Mouse (Mus musculus) hematopoietic stem cell, adult 5-6 weeks (primary cell): ENCODE results near the gene Itgad. TPM values are rescaled to one million over a fixed set of nuclear protein-coding genes. Genes with fewer than 3 reads are reported as not detected.

Source experiments
- ATAC-seq, 2 experiments: fragments of 125-278 bp in 1 of 2; replicated peaks in 1 of 2; 2 replicates each; pipeline ENCODE4 v1.8.0; 2016 to 2017; ENCODE audit warnings: inconsistent platforms in 2 of 2, mild to moderate bottlenecking in 2 of 2, moderate number of reproducible peaks in 2 of 2, low read depth in 1 of 2, moderate TSS enrichment in 1 of 2; ENCODE audit not compliant: low FRiP score in 2 of 2, poor library complexity in 2 of 2, severe bottlenecking in 2 of 2, insufficient read depth in 1 of 2, low TSS enrichment in 1 of 2
- total RNA-seq: library from RNA; stranded (forward); fragments of 172-1452, 232-1000 nt; gene quantifications from 2 replicates; pipeline ENCODE4 v1.2.3, GENCODE M21; 2017

Itgad gene
- total RNA-seq, 1 experiment from 2014 or later, result 0.69 TPM

GRCm38 (mm10) chr7:128164001-128164400 is 9.8 kb downstream of the Itgad start:
- no peak for ATAC-seq

- ATAC-seq, result no peak
These were observed 12.2 kb downstream of the Itgad start for GRCm38 (mm10) chr7:128166391-128166790.

GRCm38 (mm10) chr7:128169996-128170395 is 15.8 kb downstream of the Itgad start:
- no peak for ATAC-seq

- ATAC-seq, result no peak
These were observed 24.2 kb downstream of the Itgad start for GRCm38 (mm10) chr7:128178385-128178784.

DNA sequence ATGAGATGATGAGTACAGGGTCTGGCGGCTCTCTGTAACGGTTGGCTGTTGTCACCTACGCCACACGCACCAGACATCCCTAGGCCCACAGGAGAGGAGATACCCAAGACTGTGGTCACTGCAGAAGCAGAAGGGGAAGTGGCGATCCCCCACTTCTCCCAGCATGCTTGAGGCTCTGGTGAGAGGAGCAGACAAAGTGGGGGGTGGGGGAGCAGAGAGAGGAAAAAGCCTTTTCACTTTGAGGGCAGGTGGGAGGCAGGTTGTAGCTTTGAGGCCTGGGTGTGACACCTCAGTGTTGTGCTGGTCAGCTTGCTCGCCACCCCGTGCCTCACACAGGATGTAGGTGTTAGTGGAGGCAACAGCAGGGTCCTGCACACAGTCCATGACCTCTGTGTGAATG is 25.9 kb downstream of the Itgad start:
- peak; percentile 70 to 79 for ATAC-seq

DNA sequence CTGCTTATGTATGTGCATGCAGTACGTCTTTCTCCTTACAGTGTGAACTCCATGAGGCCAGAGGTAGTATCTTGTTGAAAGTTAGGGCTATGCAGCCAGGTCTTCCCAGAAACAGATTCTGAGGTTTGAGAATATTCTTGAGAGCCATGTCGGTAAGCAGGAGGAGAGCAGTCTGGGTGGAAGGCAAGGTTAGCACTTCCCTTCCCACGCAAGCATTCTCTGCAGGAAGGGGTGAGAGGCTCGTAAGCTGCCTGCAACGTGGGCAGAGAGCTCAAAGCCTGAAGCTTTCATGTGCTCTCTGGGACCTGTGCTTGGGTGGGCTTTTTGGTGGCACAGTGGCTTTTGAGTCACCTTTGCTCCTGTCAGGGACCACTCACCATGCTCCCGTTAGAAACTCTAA is 26.4 kb downstream of the Itgad start:
- 0 out of 4 replicates have a peak, but pooled peaks of 1 of the 2 experiments have one; percentile 12 for ATAC-seq

DNA sequence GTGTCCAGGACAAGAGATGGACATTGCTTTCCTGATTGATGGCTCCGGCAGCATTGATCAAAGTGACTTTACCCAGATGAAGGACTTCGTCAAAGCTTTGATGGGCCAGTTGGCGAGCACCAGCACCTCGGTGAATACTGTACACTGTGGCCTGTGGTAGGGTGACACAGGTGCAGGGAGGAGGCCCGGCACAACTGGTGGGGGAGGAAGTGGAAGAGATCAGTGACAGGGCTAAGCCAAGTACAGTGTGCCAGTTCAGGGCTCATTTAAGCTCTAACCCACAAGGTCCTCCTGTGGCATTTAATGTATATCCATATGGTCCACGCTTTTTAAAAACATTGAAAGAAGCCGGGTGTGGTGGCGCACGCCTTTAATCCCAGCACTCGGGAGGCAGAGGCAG is 27.5 kb downstream of the Itgad start:
- ATAC-seq, result no peak

GRCm38 (mm10) chr7:128201607-128202006 is 47.4 kb downstream of the Itgad start:
- ATAC-seq, result no peak

DNA sequence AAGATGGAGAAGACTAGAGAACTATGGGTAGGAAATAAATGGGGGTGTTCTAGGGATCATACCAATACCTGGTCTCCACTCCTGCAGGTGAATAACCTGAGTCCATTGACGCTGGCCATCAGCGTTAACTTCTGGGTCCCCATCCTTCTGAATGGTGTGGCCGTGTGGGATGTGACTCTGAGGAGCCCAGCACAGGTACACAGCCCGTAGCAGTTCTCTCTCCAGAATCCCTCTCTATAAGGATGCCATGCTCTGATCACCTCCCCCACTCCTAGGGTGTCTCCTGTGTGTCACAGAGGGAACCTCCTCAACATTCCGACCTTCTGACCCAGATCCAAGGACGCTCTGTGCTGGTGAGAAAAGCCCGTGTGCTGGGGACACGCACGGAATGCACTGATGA is 48.9 kb downstream of the Itgad start:
- no peak for ATAC-seq

GRCm38 (mm10) chr7:128204179-128204578 is 50.0 kb downstream of the Itgad start:
- no peak for ATAC-seq

GRCm38 (mm10) chr7:128205695-128206094 is 51.5 kb downstream of the Itgad start:
- no peak for ATAC-seq

DNA sequence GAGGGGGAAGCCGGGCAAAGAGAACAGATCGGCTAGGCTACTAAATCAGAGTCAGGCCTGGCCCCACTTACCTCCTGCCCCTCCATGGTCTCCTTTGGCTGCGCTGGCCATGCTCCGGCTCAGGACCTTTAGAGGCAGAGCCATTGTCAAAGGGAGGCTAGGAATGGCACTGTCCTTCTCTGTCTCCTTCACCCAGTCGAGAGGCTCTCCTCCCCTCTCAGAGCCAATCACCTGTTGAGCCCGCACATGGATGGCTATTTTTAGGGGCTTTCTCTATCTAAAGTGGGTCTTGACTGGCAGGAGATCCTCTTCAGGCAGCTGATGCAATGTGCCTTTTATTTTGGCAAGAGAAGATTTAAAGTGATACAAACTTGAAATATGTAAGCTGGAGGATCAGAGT is 52.0 kb downstream of the Itgad start, which contains the start of gene Cox6a2:
Cox6a2 (minus strand) TSS at position 236 of the 400 bp plus-strand sequence.
- ATAC-seq, result no peak

- ATAC-seq, result peak; percentile 75; a peak in 3 of 4 replicates
These were observed 54.0 kb downstream of the Itgad start for GRCm38 (mm10) chr7:128208187-128208586.

GRCm38 (mm10) chr7:128209826-128210225 is 55.6 kb downstream of the Itgad start:
- no peak for ATAC-seq

- ATAC-seq, result no peak
These were observed 65.8 kb downstream of the Itgad start for GRCm38 (mm10) chr7:128219952-128220351.

DNA sequence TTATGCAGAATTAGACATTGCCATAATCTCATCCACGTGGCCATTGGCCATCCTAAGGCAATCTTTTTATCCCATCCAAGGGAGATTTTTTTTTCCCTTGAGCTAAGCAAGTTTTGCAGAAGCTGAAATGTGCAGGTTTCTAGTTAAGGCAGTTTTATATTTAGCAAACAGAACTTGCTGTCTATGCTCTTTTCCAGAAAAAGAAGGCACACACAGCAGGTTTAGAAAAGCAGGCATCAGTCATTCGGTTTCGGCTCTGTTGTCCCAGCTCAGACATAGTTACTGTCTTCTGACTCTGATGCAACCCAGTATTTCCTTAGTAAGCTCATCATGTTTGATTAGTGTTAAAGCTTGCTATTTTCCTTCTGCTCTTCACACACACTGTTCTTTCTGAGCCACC is 66.8 kb downstream of the Itgad start:
- ATAC-seq, result no peak

- no peak for ATAC-seq
These were observed 77.6 kb downstream of the Itgad start for GRCm38 (mm10) chr7:128231741-128232140.

GRCm38 (mm10) chr7:128234796-128235195 is 80.6 kb downstream of the Itgad start:
- no peak for ATAC-seq

DNA sequence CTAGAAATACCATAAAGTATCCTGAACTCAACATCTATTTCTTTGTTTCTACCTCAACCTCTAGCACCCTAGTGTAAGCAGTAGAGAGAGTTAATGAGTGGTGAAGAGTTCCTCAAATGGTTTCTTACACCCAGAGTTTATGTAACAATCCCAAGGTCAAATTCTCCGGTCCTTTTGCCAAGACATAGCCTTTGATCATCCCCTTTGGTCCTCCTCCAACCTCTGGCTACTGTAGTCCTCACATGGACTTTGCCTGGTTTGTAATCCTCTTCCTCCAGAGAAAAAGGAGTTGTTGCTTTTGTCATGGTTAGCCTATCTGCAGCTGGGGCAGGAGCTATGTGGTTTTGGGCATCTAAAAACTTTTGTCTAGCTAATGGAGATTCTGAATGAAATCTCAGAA is 81.3 kb downstream of the Itgad start:
- ATAC-seq, result no peak

DNA sequence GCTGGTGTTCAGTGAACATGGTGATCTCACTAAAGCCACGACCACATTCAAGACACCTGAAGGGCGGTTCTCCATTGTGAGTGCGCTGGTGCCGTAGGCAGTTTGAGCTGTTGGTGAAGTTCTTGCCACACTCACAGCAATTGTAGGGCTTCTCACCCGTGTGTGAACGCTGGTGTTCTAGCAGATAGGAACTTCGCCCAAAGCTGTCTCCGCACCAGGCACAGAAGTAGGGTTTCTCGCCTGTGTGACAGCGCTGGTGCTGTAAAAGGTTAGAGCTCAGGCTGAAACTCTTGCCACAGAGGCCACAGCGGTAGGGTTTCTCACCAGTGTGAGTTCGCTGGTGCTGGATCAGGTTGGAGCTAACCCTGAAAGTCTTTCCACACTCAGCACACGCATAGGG is 82.2 kb downstream of the Itgad start:
- ATAC-seq, result no peak
